Mouse (Mus musculus) urinary bladder, adult 2 months (tissue): Measurements from ENCODE around the gene Gm10647. TPM values are rescaled to one million over a fixed set of nuclear protein-coding genes. Genes with fewer than 3 reads are reported as not detected.

Experiments used
- DNase-seq: peaks from one replicate; pipeline ENCODE4 v3.0.0; 2022; ENCODE audit warnings: low spot score
- polyA plus RNA-seq: library from polyadenylated mRNA; depleted of rRNA; stranded (reverse); fragments of >200 nt; gene quantifications from 2 replicates; pipeline ENCODE4 v1.2.3, GENCODE M21; 2012; rRNA removed

Gm10647 gene
- polyA plus RNA-seq, 1 experiment: 0.36 TPM

- no peak for DNase-seq
Observed at GRCm38 (mm10) chr9:66846822-66847221, 50.0 kb downstream of the Gm10647 start.

Other genes with a start within 250 kb of the Gm10647 start
- 39.3 and 40.1 TPM in 2 replicates for gene Usp3, start 203.9 kb upstream of the Gm10647 start, polyA plus RNA-seq
- 1.0 TPM in 2 replicates for gene Car12, start 83.4 kb upstream of the Gm10647 start, polyA plus RNA-seq
- 8.2 and 8.8 TPM in 2 replicates for gene Aph1b, start 1.5 kb upstream of the Gm10647 start, polyA plus RNA-seq
- gene Aph1c, start 37.7 kb downstream of the Gm10647 start, polyA plus RNA-seq: 3.7 and 5.0 TPM in 2 replicates
- gene Rab8b, start 122.6 kb downstream of the Gm10647 start, polyA plus RNA-seq: 18.9 and 20.1 TPM in 2 replicates
- gene Rps27l, start 149.0 kb downstream of the Gm10647 start, polyA plus RNA-seq: 270 and 343 TPM in 2 replicates
- 15.0 and 17.1 TPM in 2 replicates for gene Lactb, start 178.4 kb downstream of the Gm10647 start, polyA plus RNA-seq